Mouse (Mus musculus): ENCODE results near the gene Slc2a8.

DNA sequence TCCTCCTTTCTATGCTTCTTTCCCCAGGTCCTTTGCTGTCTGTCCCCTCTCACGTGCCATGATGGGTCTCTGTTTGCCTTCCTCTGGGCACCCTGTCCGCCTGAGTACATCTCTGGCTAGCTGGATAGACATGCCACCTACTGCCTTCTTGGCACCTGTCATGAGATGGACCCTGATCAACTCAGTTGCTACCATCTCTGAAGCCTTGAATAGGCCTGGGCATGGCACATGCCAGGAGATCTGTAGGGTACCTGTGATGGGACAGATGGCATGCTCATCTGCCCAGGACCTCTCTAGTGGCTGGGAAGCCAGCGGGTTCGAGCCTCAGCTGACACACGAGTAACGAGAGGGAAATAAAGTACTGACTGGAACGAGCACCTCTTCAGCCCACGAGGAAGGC is 7.7 kb downstream of the Slc2a8 start:
- no peak for TF ChIP-seq CTCF (IDR thresholded peaks at IDR 0.05; ENCODE audit: low read depth, low read length)
- no peak for TF ChIP-seq POLR2A (IDR thresholded peaks at IDR 0.05; ENCODE audit: extremely low read depth, insufficient read depth, low read length)
